Mouse (Mus musculus) cortical plate, adult 2 months (tissue): ENCODE results near the gene Veph1.

ENCODE experiments used
- CTCF ChIP-seq: fragments of 200-500 bp; IDR thresholded peaks from 2 replicates; pipeline ENCODE4 v1.5.1; 2011; ENCODE audit warnings: mild to moderate bottlenecking, control low read depth, low read length; ENCODE audit not compliant: insufficient read depth; ENCODE audit errors: extremely low read depth
- POLR2A ChIP-seq: fragments of 200-500 bp; IDR thresholded peaks from 2 replicates; pipeline ENCODE4 v1.6.1; 2011; ENCODE audit warnings: mild to moderate bottlenecking, low read length, control low read depth; ENCODE audit not compliant: insufficient read depth; ENCODE audit errors: extremely low read depth

- TF ChIP-seq POLR2A (no peak), CTCF (no peak)
Observed at GRCm38 (mm10) chr3:66193910-66194562, 102.6 kb downstream of the Veph1 start.
